Mouse (Mus musculus): ENCODE results near the gene Cwc22.

Gene Cwc22

GRCm38 (mm10) chr2:77945596-77946485 lies at the start of gene Cwc22:
Gene Cwc22 (minus strand): TSS chr2:77946375.
- peak; percentile 82 for DNase-seq (ENCODE audit: extremely low read depth, insufficient read length, low spot score)

- DNase-seq (ENCODE audit: extremely low read depth, insufficient read length, low spot score): no peak
Measured at GRCm38 (mm10) chr2:77993727-77994401, 47.7 kb upstream of the Cwc22 start.

GRCm38 (mm10) chr2:77992951-77993604 lies 46.9 kb upstream of the Cwc22 start:
- no peak for DNase-seq (ENCODE audit: extremely low read depth, insufficient read length, low spot score)

- no peak for DNase-seq (ENCODE audit: extremely low read depth, insufficient read length, low spot score)
Measured at GRCm38 (mm10) chr2:77990820-77991219, 44.6 kb upstream of the Cwc22 start.

GRCm38 (mm10) chr2:77990121-77990520 lies 43.9 kb upstream of the Cwc22 start:
- DNase-seq (ENCODE audit: extremely low read depth, insufficient read length, low spot score): no peak

- no peak for DNase-seq (ENCODE audit: extremely low read depth, insufficient read length, low spot score)
Measured at GRCm38 (mm10) chr2:77989390-77989789, 43.2 kb upstream of the Cwc22 start.

GRCm38 (mm10) chr2:77985991-77986730 lies 40.0 kb upstream of the Cwc22 start:
- DNase-seq (ENCODE audit: extremely low read depth, insufficient read length, low spot score): no peak

- no peak for DNase-seq (ENCODE audit: extremely low read depth, insufficient read length, low spot score)
Measured at GRCm38 (mm10) chr2:77984209-77984608, 38.0 kb upstream of the Cwc22 start.

- no peak for DNase-seq (ENCODE audit: extremely low read depth, insufficient read length, low spot score)
Measured at GRCm38 (mm10) chr2:77981826-77982225, 35.7 kb upstream of the Cwc22 start.

GRCm38 (mm10) chr2:77980696-77981095 lies 34.5 kb upstream of the Cwc22 start:
- DNase-seq (ENCODE audit: extremely low read depth, insufficient read length, low spot score): no peak

GRCm38 (mm10) chr2:77979519-77979918 lies 33.3 kb upstream of the Cwc22 start:
- no peak for DNase-seq (ENCODE audit: extremely low read depth, insufficient read length, low spot score)

GRCm38 (mm10) chr2:77979081-77979480 lies 32.9 kb upstream of the Cwc22 start:
- no peak for DNase-seq (ENCODE audit: extremely low read depth, insufficient read length, low spot score)

- DNase-seq (ENCODE audit: extremely low read depth, insufficient read length, low spot score): no peak
Measured at GRCm38 (mm10) chr2:77978256-77978655, 32.1 kb upstream of the Cwc22 start.

- DNase-seq (ENCODE audit: extremely low read depth, insufficient read length, low spot score): no peak
Measured at GRCm38 (mm10) chr2:77976321-77976920, 30.2 kb upstream of the Cwc22 start.

- no peak for DNase-seq (ENCODE audit: extremely low read depth, insufficient read length, low spot score)
Measured at GRCm38 (mm10) chr2:77975606-77976005, 29.4 kb upstream of the Cwc22 start.

- DNase-seq (ENCODE audit: extremely low read depth, insufficient read length, low spot score): no peak
Measured at GRCm38 (mm10) chr2:77974986-77975385, 28.8 kb upstream of the Cwc22 start.

GRCm38 (mm10) chr2:77974366-77974765 lies 28.2 kb upstream of the Cwc22 start:
- no peak for DNase-seq (ENCODE audit: extremely low read depth, insufficient read length, low spot score)

GRCm38 (mm10) chr2:77973296-77973695 lies 27.1 kb upstream of the Cwc22 start:
- no peak for DNase-seq (ENCODE audit: extremely low read depth, insufficient read length, low spot score)

GRCm38 (mm10) chr2:77972541-77972940 lies 26.4 kb upstream of the Cwc22 start:
- DNase-seq (ENCODE audit: extremely low read depth, insufficient read length, low spot score): no peak

- no peak for DNase-seq (ENCODE audit: extremely low read depth, insufficient read length, low spot score)
Measured at GRCm38 (mm10) chr2:77971871-77972270, 25.7 kb upstream of the Cwc22 start.
